Mouse (Mus musculus): ENCODE measurements at regions not wholly inside any gene's neighbourhood (a gene's known extent, or its start where the extent isn't known, plus 50 kb on each side); places are given as distances from the start of the nearest gene placed in this dataset.

- in situ Hi-C loops (cut with MboI, MseI) = no loop called here
Measured at GRCm38 (mm10) chr1:35825531-35825966, 242.7 kb upstream of the Hs6st1 start.

- in situ Hi-C loops (cut with MboI, MseI) = no loop called here
Measured at GRCm38 (mm10) chr1:35826575-35827114, 241.6 kb upstream of the Hs6st1 start.

GRCm38 (mm10) chr1:35827471-35827870, 240.7 kb upstream of the Hs6st1 start:
- in situ Hi-C loops (cut with MboI, MseI) = no loop called here

DNA sequence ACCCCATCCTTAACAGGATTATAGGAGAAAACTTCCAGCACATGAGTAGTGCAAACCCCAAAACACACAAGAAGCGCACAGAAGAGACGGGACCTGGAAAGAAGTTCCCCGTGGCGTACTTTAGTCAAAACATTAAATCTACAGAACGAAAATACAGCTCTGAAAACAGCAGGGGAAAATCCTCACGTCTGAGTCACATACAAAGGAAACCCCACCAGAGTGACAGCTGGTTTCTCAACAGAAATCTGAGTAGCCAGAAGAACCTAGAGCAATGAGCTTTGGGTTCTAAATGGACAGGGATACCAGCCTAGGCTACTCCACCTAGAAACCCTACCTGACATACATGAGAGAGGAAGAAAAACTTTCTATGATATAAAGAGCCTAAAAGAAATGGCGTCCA, 234.0 kb upstream of the Hs6st1 start:
- in situ Hi-C loops (cut with MboI, MseI) = no loop called here

DNA sequence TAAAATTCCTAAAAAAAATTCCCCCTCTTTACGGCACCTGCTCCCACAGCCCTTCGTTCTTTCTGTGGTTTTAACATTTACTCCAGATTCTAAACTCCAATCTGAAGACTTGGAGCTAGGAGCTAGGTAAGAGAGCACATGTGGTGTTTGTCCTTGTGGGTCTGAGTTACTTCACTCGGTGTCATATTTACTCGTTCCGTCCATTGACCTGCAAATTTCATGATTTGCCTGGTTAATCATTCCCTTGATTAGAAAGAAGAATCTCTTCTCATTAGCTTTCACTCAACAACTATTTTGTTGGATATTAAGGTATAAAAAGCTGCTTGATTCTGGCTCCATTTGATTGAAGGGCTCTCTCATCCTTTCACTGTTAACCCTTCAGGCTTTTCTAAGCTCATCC, 231.6 kb upstream of the Hs6st1 start:
- in situ Hi-C loops (cut with MboI, MseI) = no loop called here

GRCm38 (mm10) chr1:35838625-35839024, 229.6 kb upstream of the Hs6st1 start:
- in situ Hi-C loops (cut with MboI, MseI) = no loop called here

- in situ Hi-C loops (cut with MboI, MseI) = no loop called here
Measured at GRCm38 (mm10) chr1:35839446-35839845, 228.8 kb upstream of the Hs6st1 start.

- in situ Hi-C loops (cut with MboI, MseI) = loop anchor here (10.0 kb wide), 2 partner anchors 223 to 413 kb away; partner anchors contain the start of gene Hs6st1
Measured at GRCm38 (mm10) chr1:35841626-35842025, 226.6 kb upstream of the Hs6st1 start.

GRCm38 (mm10) chr1:35842707-35843106, 225.5 kb upstream of the Hs6st1 start:
- in situ Hi-C loops (cut with MboI, MseI) = loop anchor here (10.0 kb wide), 2 partner anchors 222 to 412 kb away; partner anchors contain the start of gene Hs6st1

- in situ Hi-C loops (cut with MboI, MseI) = loop anchor here (10.0 kb wide), 2 partner anchors 221 to 411 kb away; partner anchors contain the start of gene Hs6st1
Measured at GRCm38 (mm10) chr1:35843566-35843965, 224.6 kb upstream of the Hs6st1 start.

DNA sequence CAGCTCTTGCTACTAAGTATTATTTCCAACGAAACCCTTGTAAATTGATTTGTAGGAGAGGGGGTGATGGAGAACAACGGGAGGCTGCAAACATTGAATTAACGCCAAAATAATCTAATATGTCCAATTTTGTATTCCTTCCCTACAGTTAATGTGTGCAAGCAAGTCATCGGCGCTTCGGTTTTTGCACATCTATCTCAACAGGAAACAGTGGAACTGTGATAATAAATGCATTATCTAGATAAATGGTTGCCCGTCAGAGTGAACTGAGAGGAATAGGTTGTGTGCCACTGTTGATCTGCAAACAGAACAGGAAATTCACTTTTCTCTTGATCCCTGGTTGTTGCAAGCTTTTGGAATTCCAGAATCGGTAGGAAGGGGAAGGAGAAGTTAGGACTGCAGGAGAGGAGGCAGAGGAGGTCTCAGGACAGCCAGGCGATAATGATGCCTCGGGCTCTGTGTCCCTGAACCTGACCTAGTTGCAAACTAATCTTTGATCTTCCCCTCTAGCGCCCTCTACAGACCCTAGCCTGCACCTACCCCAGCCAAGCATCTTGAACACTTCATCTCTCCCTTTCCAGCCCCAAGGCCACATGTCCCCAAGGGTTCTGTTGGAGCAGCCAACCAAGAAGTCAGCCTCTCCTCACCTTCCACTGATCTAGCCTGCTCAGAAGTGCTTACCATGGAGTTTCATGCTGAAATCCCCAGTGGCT, 221.8 kb upstream of the Hs6st1 start:
- in situ Hi-C loops (cut with MboI, MseI) = loop anchor here (10.0 kb wide), 2 partner anchors 218 to 408 kb away; partner anchors contain the start of gene Hs6st1

- in situ Hi-C loops (cut with MboI, MseI) = loop anchor here (10.0 kb wide), 2 partner anchors 216 to 406 kb away; partner anchors contain the start of gene Hs6st1
Measured at GRCm38 (mm10) chr1:35848160-35848954, 219.8 kb upstream of the Hs6st1 start.

DNA sequence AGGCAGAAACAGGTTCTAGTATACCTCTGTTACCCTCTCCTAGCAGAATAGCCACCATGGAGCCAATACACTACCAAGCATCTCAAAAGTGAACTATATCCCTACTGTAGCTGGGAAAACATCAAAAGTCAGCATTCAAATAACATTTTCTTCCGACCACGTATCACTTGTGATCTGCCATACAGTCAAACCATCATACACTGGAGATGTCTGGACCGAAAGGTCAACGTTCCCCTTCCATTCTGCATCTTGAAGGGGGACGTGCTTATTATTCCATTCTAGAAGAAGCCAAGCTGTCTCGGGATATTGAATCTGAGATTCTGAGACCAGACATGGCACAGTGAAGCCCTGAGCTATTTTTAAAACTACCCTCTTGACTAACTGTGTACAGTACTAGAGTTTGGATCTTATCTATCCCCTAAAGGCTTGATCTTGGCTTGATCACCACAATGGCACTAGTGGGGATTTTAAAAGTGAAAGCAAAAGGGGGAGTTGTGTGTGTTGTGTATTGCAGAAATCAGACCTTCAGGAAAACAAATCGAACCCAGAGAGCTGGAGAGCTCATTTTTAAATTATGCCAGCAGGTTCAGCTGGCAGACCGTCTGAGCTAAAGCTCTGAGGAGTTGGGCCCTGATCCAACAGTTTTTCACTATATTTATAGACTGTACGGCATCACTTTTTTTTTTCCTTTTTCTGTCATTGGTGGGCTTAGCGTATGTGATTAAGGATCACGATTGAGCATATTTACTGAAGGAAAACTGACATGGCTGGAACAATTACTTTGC, 218.6 kb upstream of the Hs6st1 start:
- in situ Hi-C loops (cut with MboI, MseI) = loop anchor here (10.0 kb wide), 2 partner anchors 215 to 405 kb away; partner anchors contain the start of gene Hs6st1

GRCm38 (mm10) chr1:35850191-35850545, 218.0 kb upstream of the Hs6st1 start:
- in situ Hi-C loops (cut with MboI, MseI) = no loop called here

DNA sequence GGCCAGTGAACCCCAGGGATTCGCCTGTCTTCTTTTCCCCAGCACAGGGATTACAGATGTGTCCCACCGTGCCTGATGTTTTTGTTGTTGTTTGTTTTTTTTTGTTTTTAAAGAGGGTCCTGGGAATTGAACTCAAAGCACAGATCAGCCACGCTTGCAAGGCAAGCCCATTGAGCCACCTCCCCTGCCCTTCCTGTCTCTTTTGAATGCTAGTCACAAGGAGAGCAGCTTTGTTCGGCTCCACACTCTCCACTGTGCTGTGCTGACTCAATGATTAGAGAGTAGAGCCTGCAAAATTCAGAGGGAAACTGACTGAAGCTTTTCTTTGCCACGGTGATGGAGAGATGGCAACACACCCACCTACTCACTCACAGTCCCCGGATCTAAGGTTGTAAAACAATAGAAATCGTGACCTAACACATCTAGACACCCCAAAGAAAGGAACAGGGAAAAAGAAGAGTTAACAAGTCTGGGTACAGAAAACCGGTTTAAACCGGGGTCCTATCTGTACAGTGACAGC, 217.6 kb upstream of the Hs6st1 start:
- in situ Hi-C loops (cut with MboI, MseI) = no loop called here

DNA sequence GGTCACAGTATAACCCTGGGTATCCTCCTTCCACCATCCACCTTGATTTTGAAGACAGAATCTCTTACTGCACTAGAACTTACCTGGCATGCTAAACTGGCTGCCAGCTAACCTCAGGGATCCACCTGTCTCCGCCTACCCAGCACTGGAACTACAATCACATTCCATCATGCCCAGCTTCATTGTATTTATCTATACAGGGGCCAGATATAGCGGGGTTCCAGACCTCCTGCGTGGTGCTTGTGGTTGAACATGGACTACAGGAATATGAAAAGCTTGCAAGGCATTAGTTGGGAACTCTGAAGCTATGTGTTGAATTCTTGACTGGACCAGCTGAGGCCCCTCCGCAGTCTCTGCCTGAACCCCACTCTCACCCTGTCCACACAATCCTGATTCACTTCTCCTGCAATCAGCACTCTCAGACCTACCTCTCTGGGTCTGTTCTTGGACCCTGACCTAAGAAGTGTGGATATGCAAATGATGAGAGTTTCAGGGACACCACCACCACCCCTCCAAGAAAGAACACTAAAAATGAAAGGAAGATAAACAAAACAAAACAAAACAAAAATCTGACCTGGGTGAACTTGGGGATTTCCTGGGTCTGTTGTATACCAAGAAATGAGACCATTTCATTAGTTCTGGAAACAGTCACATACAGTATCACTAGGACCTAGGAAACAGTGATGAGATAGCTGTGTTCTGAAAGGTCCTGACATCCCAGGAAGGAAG, 216.4 kb upstream of the Hs6st1 start:
- in situ Hi-C loops (cut with MboI, MseI) = no loop called here

DNA sequence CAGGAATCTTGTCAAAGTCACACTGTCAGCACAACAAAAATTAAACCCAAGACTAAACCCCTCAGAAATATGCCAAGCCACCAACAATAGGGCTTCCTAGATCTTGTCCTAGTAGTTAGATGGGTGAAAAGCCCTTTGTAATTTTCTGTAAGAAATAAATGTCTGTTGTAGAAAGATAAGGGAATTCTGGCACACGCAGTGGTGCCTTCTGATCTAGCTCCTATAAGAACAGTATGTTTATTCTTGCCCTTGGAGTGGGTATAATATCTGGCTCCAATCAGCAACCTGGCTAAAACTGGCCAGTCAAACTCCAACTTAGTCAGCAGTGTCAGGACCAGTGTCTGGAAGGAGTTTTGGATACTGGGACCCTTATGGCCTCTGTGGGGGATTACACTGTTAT, 215.2 kb upstream of the Hs6st1 start:
- in situ Hi-C loops (cut with MboI, MseI) = no loop called here

GRCm38 (mm10) chr1:35855650-35856049, 212.6 kb upstream of the Hs6st1 start:
- in situ Hi-C loops (cut with MboI, MseI) = no loop called here

DNA sequence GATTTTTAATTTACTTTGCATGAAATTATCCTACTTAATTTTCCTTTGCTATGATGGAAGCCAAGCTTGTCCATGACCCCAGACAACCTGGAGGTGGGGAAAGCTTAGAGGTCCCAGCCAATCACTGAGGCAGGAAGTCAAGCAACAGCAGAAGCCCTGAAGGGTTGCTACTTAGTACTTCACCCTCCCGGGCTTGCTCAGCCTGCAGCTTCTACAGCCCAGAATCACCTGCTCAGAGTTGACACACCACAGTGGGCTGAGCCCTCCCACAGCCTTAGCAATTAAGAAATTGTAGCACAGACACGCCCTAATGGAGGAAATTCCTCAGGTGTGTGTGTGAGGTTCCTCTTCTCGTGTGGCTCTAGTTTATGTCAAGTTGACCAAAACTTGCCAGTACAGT, 209.9 kb upstream of the Hs6st1 start:
- in situ Hi-C loops (cut with MboI, MseI) = no loop called here

- in situ Hi-C loops (cut with MboI, MseI) = no loop called here
Measured at GRCm38 (mm10) chr1:35860779-35861178, 207.4 kb upstream of the Hs6st1 start.

DNA sequence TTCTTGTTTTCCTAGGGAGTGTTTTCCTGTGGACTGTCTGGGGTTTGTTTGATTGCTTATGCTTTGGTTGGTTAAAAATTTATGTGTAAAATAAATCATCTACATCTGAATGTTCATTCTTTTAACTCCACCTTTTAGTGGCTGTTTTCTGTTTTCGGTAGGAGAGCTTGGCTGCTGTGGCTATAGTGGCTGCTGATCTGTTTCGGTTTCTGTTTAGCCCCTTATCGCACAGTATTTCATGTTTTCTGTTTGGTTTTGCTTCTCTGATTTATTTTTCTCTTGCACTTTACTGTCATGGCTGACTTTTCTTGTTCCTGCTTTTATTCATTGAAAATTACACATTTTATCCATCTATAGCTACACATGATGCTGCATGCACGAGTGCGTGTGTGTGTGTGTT, 206.0 kb upstream of the Hs6st1 start:
- in situ Hi-C loops (cut with MboI, MseI) = no loop called here

Data from T-helper 1 cell (primary cell).